Mouse (Mus musculus): Measurements from ENCODE around the gene Tiam2. TPM values are rescaled to one million over a fixed set of nuclear protein-coding genes. Genes with fewer than 3 reads are reported as not detected.

Gene Tiam2
- under 1 TPM; 0.52 to 0.56 TPM for total RNA-seq (2023)

GRCm38 (mm10) chr17:3326148-3326902, at the start of gene Tiam2:
TSS of gene Tiam2 (plus strand) at chr17:3326573.

GRCm38 (mm10) chr17:3532254-3532653, 205.9 kb downstream of the Tiam2 start, which contains the start of gene Cldn20:
TSS of gene Cldn20 (plus strand) at chr17:3532554.

GRCm38 (mm10) chr17:3557331-3558311, 231.2 kb downstream of the Tiam2 start, which contains the start of gene Tfb1m:
TSS of gene Tfb1m (minus strand) at chr17:3557781.

Other genes with a start within 250 kb of the Tiam2 start
- 100 to 1,000 TPM; 105 to 108 TPM for gene Scaf8, start 211.6 kb upstream of the Tiam2 start, total RNA-seq (2023)
- gene Cldn20, start 206.0 kb downstream of the Tiam2 start, total RNA-seq (2023) = not detected
- gene Tfb1m, start 231.2 kb downstream of the Tiam2 start, total RNA-seq (2023) = 10 to 100 TPM in 1 of 2 experiments, 1 to 10 TPM in 1; 9.6 to 10.4 TPM